In genomic region chr11:100622714-100623113, GRCm38 (mm10) we compare ENCODE assay signal across 7 mouse cellular contexts. TPM values are rescaled to one million over a fixed set of nuclear protein-coding genes. Genes with fewer than 3 reads are reported as not detected.
DNase-seq lines count a peak whose midpoint lies in the region; ATAC-seq and TF ChIP-seq lines count a peak whose summit lies in the region.

No protein-coding gene starts in this region.

- peak; percentile 78 for TF ChIP-seq CTCF in kidney, adult 2 months (conservative IDR thresholded peaks at IDR 0.05; ENCODE audit: insufficient read depth, insufficient read length, low read depth, low read length)
- peak; percentile 96 for TF ChIP-seq CTCF in spleen, adult 2 months (IDR thresholded peaks at IDR 0.05; ENCODE audit: extremely low read depth, insufficient read depth, insufficient read length, insufficient replicate concordance)

- no peak overlapping the region; the same call in 1 of the 2 replicates for H3K27ac ChIP-seq in embryonic facial prominence, embryonic 11.5 days (replicated peaks; ENCODE audit: low read depth, low read length)
- peak overlapping the region; percentile 85 for H3K27ac ChIP-seq in kidney, adult 2 months (ENCODE audit: insufficient read depth, low read depth, low read length)
- H3K27ac ChIP-seq in limb, embryonic 12.5 days: peak overlapping the region; percentile 83
- H3K27ac ChIP-seq in midbrain, embryonic 15.5 days: peak overlapping the region; percentile 84
- H3K27ac ChIP-seq in spleen, adult 2 months (ENCODE audit: insufficient read depth, low read length): peak overlapping the region; percentile 89

- under 1% methylated on average over 24 of the region's 24 CpGs for WGBS in embryonic facial prominence, embryonic 11.5 days
- under 1% methylated on average over 24 of the region's 24 CpGs for WGBS in kidney, adult 2 months
- under 1% methylated on average over 24 of the region's 24 CpGs for WGBS in limb, embryonic 12.5 days
- 0% methylated on average over 24 of the region's 24 CpGs for WGBS in midbrain, embryonic 15.5 days
- under 1% methylated on average over 24 of the region's 24 CpGs for WGBS in spleen, adult 2 months

- peak overlapping the region; percentile 61 for H3K4me2 ChIP-seq in embryonic facial prominence, embryonic 11.5 days (ENCODE audit: low read depth, low read length)
- H3K4me2 ChIP-seq in limb, embryonic 12.5 days: peak overlapping the region; percentile 67
- H3K4me2 ChIP-seq in midbrain, embryonic 15.5 days: peak overlapping the region; percentile 65

- H3K9me3 ChIP-seq in embryonic facial prominence, embryonic 11.5 days (replicated peaks; ENCODE audit: control insufficient read depth, low read length): no peaks in the 10 kb centered on the region
- no peaks in the 10 kb centered on the region for H3K9me3 ChIP-seq in limb, embryonic 12.5 days
- no peaks in the 10 kb centered on the region for H3K9me3 ChIP-seq in midbrain, embryonic 15.5 days

- H3K36me3 ChIP-seq in embryonic facial prominence, embryonic 11.5 days (replicated peaks; ENCODE audit: control insufficient read depth, insufficient read depth, low read depth, low read length): peaks cover 7% of the 10 kb centered on the region
- no peaks in the 10 kb centered on the region for H3K36me3 ChIP-seq in kidney, adult 2 months (ENCODE audit: control insufficient read depth, insufficient read depth, low read length)
- peaks cover 36% of the 10 kb centered on the region for H3K36me3 ChIP-seq in limb, embryonic 12.5 days
- peaks cover 19% of the 10 kb centered on the region; the same call in 1 of the 2 replicates for H3K36me3 ChIP-seq in midbrain, embryonic 15.5 days (replicated peaks)
- H3K36me3 ChIP-seq in spleen, adult 2 months (ENCODE audit: control insufficient read depth, insufficient read depth, low read length): peaks cover 8% of the 10 kb centered on the region

- ATAC-seq in embryonic facial prominence, embryonic 11.5 days (replicated peaks; ENCODE audit: insufficient number of reproducible peaks, low FRiP score, low TSS enrichment, low read depth): peak; percentile 46; the same call in 1 of the 2 replicates
- peak; percentile 65 for ATAC-seq in limb, embryonic 12.5 days (ENCODE audit: insufficient number of reproducible peaks, insufficient read depth, low FRiP score, low TSS enrichment, low read depth)
- ATAC-seq in midbrain, embryonic 15.5 days (replicated peaks): peak; percentile 34

- H3K4me3 ChIP-seq in embryonic facial prominence, embryonic 11.5 days (ENCODE audit: low read depth, low read length): peak overlapping the region; percentile 60
- H3K4me3 ChIP-seq in kidney, adult 2 months (ENCODE audit: insufficient read depth, low read depth, low read length): peak overlapping the region; percentile 80
- H3K4me3 ChIP-seq in limb, embryonic 12.5 days (replicated peaks): peak overlapping the region; percentile 77
- H3K4me3 ChIP-seq in midbrain, embryonic 15.5 days: peak overlapping the region; percentile 79
- H3K4me3 ChIP-seq in spleen, adult 2 months (ENCODE audit: extremely low read depth, insufficient read depth, insufficient read length): peak overlapping the region; percentile 94

- peak overlapping the region; percentile 69 for H3K9ac ChIP-seq in embryonic facial prominence, embryonic 11.5 days (replicated peaks; ENCODE audit: low read length)
- peak overlapping the region; percentile 78 for H3K9ac ChIP-seq in limb, embryonic 12.5 days (replicated peaks)
- peak overlapping the region; percentile 79 for H3K9ac ChIP-seq in midbrain, embryonic 15.5 days

- TF ChIP-seq POLR2A in kidney, adult 2 months (IDR thresholded peaks at IDR 0.05; ENCODE audit: low read depth, low read length): no peak
- TF ChIP-seq POLR2A in spleen, adult 2 months (IDR thresholded peaks at IDR 0.05; ENCODE audit: low read depth, low read length): peak; percentile 64

- H3K27me3 ChIP-seq in embryonic facial prominence, embryonic 11.5 days (ENCODE audit: control insufficient read depth, insufficient read depth, low read length): no peaks in the 10 kb centered on the region
- H3K27me3 ChIP-seq in kidney, adult 2 months (replicated peaks; ENCODE audit: control insufficient read depth, insufficient read depth, low read length): no peaks in the 10 kb centered on the region
- H3K27me3 ChIP-seq in limb, embryonic 12.5 days: no peaks in the 10 kb centered on the region
- no peaks in the 10 kb centered on the region for H3K27me3 ChIP-seq in midbrain, embryonic 15.5 days (replicated peaks)
- H3K27me3 ChIP-seq in spleen, adult 2 months (ENCODE audit: control insufficient read depth, insufficient read depth, low read length): no peaks in the 10 kb centered on the region

- peak; percentile 98 for DNase-seq in adrenal gland, postnatal 14 days
- DNase-seq in embryonic facial prominence, embryonic 11.5 days (ENCODE audit: low spot score): peak; percentile 96
- DNase-seq in heart, adult 11 months: peak; percentile 99
- DNase-seq in kidney, adult 2 months: peak; percentile 97
- DNase-seq in spleen, adult 2 months (ENCODE audit: low read depth in 1 of 2, low spot score in 2 of 2): peak; percentile 83 to 93

- H3K4me1 ChIP-seq in embryonic facial prominence, embryonic 11.5 days (ENCODE audit: control insufficient read depth, insufficient read depth, low read length): peaks cover 2% of the 10 kb centered on the region; the same call in 1 of the 2 replicates
- peaks cover 9% of the 10 kb centered on the region; the same call in 1 of the 2 replicates for H3K4me1 ChIP-seq in kidney, adult 2 months (ENCODE audit: control insufficient read depth, insufficient read depth, low read length)
- peaks cover 25% of the 10 kb centered on the region for H3K4me1 ChIP-seq in limb, embryonic 12.5 days (replicated peaks)
- peaks cover 28% of the 10 kb centered on the region for H3K4me1 ChIP-seq in midbrain, embryonic 15.5 days
- H3K4me1 ChIP-seq in spleen, adult 2 months (ENCODE audit: control insufficient read depth, insufficient read depth, insufficient read length): peaks cover 26% of the 10 kb centered on the region; the same call in 1 of the 2 replicates

RNA-seq across cellular contexts. Expression of gene Dnajc7, which starts 2.7 kb away (rescaled TPM):
- 217 and 264 TPM in 2 replicates for total RNA-seq in adrenal gland, postnatal 14 days (2021)
- 80.0 and 83.9 TPM in 2 replicates for polyA plus RNA-seq in embryonic facial prominence, embryonic 11.5 days (2014; fragmentation: Nextera tagmentation; extraction: Ambion mirVana)
- polyA plus RNA-seq in kidney, adult 2 months (2012; rRNA removed): 30.0 and 45.6 TPM in 2 replicates
- 282 and 288 TPM in 2 replicates for polyA plus RNA-seq in limb, embryonic 12.5 days (2016; fragmentation: Nextera tagmentation; extraction: Ambion mirVana)
- 298 and 326 TPM in 2 replicates for polyA plus RNA-seq in midbrain, embryonic 15.5 days (2015; fragmentation: Nextera tagmentation; extraction: Ambion mirVana)
- polyA plus RNA-seq in spleen, adult 2 months (2012; rRNA removed): 43.9 and 53.7 TPM in 2 replicates

RNA-seq across cellular contexts. Expression of gene Nkiras2, which starts 3.7 kb away (rescaled TPM):
- 41.1 and 44.4 TPM in 2 replicates for total RNA-seq in adrenal gland, postnatal 14 days (2021)
- 79.5 and 93.0 TPM in 2 replicates for polyA plus RNA-seq in embryonic facial prominence, embryonic 11.5 days (2014; fragmentation: Nextera tagmentation; extraction: Ambion mirVana)
- polyA plus RNA-seq in kidney, adult 2 months (2012; rRNA removed): 60.5 and 63.1 TPM in 2 replicates
- 79.9 and 80.4 TPM in 2 replicates for polyA plus RNA-seq in limb, embryonic 12.5 days (2016; fragmentation: Nextera tagmentation; extraction: Ambion mirVana)
- polyA plus RNA-seq in midbrain, embryonic 15.5 days (2015; fragmentation: Nextera tagmentation; extraction: Ambion mirVana): 111 and 115 TPM in 2 replicates
- 39.5 and 48.9 TPM in 2 replicates for polyA plus RNA-seq in spleen, adult 2 months (2012; rRNA removed)

RNA-seq across cellular contexts. Expression of gene Cnp, which starts 48.0 kb away (rescaled TPM):
- 35.5 and 38.4 TPM in 2 replicates for total RNA-seq in adrenal gland, postnatal 14 days (2021)
- 20.0 and 23.6 TPM in 2 replicates for polyA plus RNA-seq in embryonic facial prominence, embryonic 11.5 days (2014; fragmentation: Nextera tagmentation; extraction: Ambion mirVana)
- polyA plus RNA-seq in kidney, adult 2 months (2012; rRNA removed): 10.5 and 13.5 TPM in 2 replicates
- polyA plus RNA-seq in limb, embryonic 12.5 days (2016; fragmentation: Nextera tagmentation; extraction: Ambion mirVana): 32.3 and 34.5 TPM in 2 replicates
- polyA plus RNA-seq in midbrain, embryonic 15.5 days (2015; fragmentation: Nextera tagmentation; extraction: Ambion mirVana): 38.3 and 40.0 TPM in 2 replicates
- polyA plus RNA-seq in spleen, adult 2 months (2012; rRNA removed): 97.4 and 120 TPM in 2 replicates
